Mouse (Mus musculus) lung, embryonic 14.5 days (tissue): ENCODE results near the gene Tulp1. TPM values are rescaled to one million over a fixed set of nuclear protein-coding genes. Genes with fewer than 3 reads are reported as not detected.
A peak's percentile ranks its signal among the peaks of the same experiment; 100 is the strongest.
"Not testable (repeated sequence)": the region's sequence is repeated elsewhere in the genome, so short reads cannot be mapped to it uniquely, and the experiment has no call there.

Source experiments
- ATAC-seq: fragments of 200-750 bp; cut with Nextera tagmentation; 2 replicates; pipeline ENCODE4 v1.8.0; 2017; ENCODE audit warnings: mild to moderate bottlenecking, moderate TSS enrichment, moderate library complexity; ENCODE audit not compliant: insufficient read depth
- DNase-seq: peaks from one replicate; pipeline ENCODE4 v3.0.0-alpha.2; 2015
- H3K27ac ChIP-seq: fragments of 300-500 bp; sonication (generic); 2 replicates; pipeline ENCODE4 v1.5.1; 2014; ENCODE audit warnings: low read depth, mild to moderate bottlenecking, moderate library complexity
- H3K27me3 ChIP-seq: fragments of 300-500 bp; sonication (generic); 2 replicates; pipeline ENCODE4 v1.6.1; 2014; ENCODE audit warnings: low read length, control low read depth; ENCODE audit not compliant: insufficient read depth
- H3K36me3 ChIP-seq: fragments of 300-500 bp; sonication (generic); 2 replicates; pipeline ENCODE4 v1.6.1; 2014; ENCODE audit warnings: control low read depth; ENCODE audit not compliant: insufficient read depth
- H3K4me1 ChIP-seq: fragments of 300-500 bp; sonication (generic); 2 replicates; pipeline ENCODE4 v1.6.1; 2014; ENCODE audit warnings: antibody characterized with exemption, control low read depth; ENCODE audit not compliant: insufficient read depth
- H3K4me2 ChIP-seq: fragments of 300-500 bp; sonication (generic); 2 replicates; pipeline ENCODE4 v1.6.1; 2014; ENCODE audit warnings: mild to moderate bottlenecking
- H3K4me3 ChIP-seq: fragments of 300-500 bp; sonication (generic); 2 replicates; pipeline ENCODE4 v1.5.1; 2014; ENCODE audit warnings: low read depth, low read length
- H3K9ac ChIP-seq: fragments of 300-500 bp; sonication (generic); 2 replicates; pipeline ENCODE4 v1.6.1; 2014
- H3K9me3 ChIP-seq: fragments of 300-500 bp; sonication (generic); 2 replicates; pipeline ENCODE4 v1.6.1; 2016; ENCODE audit warnings: low read depth, low read length, control low read depth
- CTCF ChIP-seq: IDR thresholded peaks from 2 replicates; pipeline ENCODE4 v1.5.1; 2016; ENCODE audit warnings: antibody characterized with exemption, low read depth
- WGBS: fragments of 180-500 bp; shearing (Covaris S2); extraction: QIAGEN DNeasy Blood & Tissue Kit; methylation state at CpG from one replicate; pipeline ENCODE4 v1.1.7; 2014; 5-methylcytosine and 5-hydroxymethylcytosine counted together
- polyA plus RNA-seq: library from polyadenylated mRNA; unstranded; fragments of >200 nt; fragmentation: Nextera tagmentation; extraction: Ambion mirVana; gene quantifications from 2 replicates; pipeline ENCODE4 v1.2.1, GENCODE M21; 2014

The Tulp1 gene
- polyA plus RNA-seq, 1 experiment from 2014 or later = 3.0 TPM

DNA sequence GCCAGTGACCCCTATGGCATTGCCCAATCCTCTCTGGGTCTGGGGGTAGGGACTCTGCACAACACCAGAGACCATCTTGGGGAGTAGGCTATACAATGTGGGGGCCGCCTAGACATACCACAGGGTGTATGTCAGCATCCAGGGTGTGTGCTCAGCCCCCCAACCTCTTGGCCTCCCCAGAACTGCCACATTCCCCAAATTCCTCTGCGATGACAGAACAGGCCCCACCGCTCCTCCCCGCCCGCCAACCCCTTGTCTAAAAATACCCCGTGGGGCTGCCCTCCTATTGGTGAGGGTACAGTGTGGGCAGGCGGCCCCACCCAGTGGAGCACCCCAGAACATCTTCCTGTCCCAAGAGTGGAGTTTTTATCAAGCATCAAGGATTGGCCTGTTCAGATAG is 24.4 kb downstream of the Tulp1 start:
- Histone ChIP-seq H3K4me1 (peaks cover 33% of the 10 kb centered on the region), H3K36me3 (peaks cover 42% of the 10 kb centered on the region), H3K27me3 (no peaks in the 10 kb centered on the region), H3K4me2 (peak overlapping the region; percentile 57), H3K9ac (peak overlapping the region; percentile 47; the same call in 1 of the 2 replicates), H3K4me3 (0 out of 2 replicates have a peak overlapping the region, but pooled peaks have one; percentile 7), H3K9me3 (no peaks in the 10 kb centered on the region), H3K27ac (peak overlapping the region; percentile 87)
- 53% methylated on average over 7 of the region's 7 CpGs for WGBS
- ATAC-seq = peak; percentile 30
- no peak for TF ChIP-seq CTCF
- peak; percentile 49 for DNase-seq

DNA sequence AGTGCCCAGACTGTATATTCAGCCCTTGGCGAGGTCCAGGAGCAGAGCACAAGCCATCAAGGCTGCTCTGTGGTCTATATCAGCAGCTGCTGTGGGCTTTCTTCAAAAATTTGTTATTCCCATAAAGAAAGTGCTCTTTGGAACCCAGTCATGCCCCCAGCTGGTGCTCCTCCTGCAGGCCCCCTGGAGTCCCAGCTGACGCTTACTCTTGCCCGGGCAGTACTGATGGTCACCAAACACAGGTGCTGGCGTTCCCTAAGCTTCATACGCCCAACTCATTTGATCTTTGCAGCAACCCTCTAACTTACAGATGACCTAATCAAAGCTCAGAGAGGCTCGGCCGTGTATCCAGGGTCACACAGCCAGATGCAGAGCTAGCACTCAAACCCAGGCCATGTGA is 27.5 kb downstream of the Tulp1 start:
- no peak for TF ChIP-seq CTCF
- WGBS = 91% methylated on average over 7 of the region's 7 CpGs
- Histone ChIP-seq H3K9me3 (no peaks in the 10 kb centered on the region), H3K27ac (no peak overlapping the region), H3K4me1 (peaks cover 18% of the 10 kb centered on the region), H3K9ac (no peak overlapping the region), H3K4me2 (no peak overlapping the region), H3K27me3 (no peaks in the 10 kb centered on the region), H3K4me3 (no peak overlapping the region), H3K36me3 (peaks cover 72% of the 10 kb centered on the region)
- ATAC-seq (no peak), DNase-seq (no peak)

DNA sequence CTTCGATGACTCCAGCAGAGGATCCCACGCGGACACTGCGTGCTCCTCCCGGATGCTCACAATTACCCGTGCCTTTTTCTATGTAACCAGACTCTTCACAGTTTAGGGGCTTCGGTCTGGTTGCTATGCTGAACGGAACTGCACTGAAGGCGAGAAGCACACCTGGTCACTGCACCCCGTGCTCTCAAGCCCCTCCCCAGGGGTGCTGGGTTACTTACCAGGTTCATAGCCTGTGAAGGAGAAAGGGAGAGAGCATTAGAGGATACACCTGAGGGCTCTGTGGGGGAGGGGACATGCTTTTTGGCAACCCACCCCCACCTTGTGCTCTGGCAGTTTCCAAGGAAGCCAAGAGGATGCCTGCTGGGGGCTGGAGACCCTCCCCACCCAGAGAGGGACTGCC is 29.8 kb downstream of the Tulp1 start:
- Histone ChIP-seq H3K27me3 (no peaks in the 10 kb centered on the region), H3K36me3 (peaks cover 90% of the 10 kb centered on the region), H3K27ac (no peak overlapping the region), H3K4me1 (peaks cover 6% of the 10 kb centered on the region; the same call in 1 of the 2 replicates), H3K9me3 (no peaks in the 10 kb centered on the region), H3K4me2 (no peak overlapping the region), H3K4me3 (no peak overlapping the region), H3K9ac (no peak overlapping the region)
- TF ChIP-seq CTCF = no peak
- 70% methylated on average over 10 of the region's 10 CpGs for WGBS
- DNase-seq (no peak), ATAC-seq (no peak)

- no peak overlapping the region for H3K9ac ChIP-seq
- no peaks in the 10 kb centered on the region for H3K27me3 ChIP-seq
- H3K9me3 ChIP-seq = no peaks in the 10 kb centered on the region
- WGBS = 45% methylated on average over 31 of the region's 31 CpGs
- no peak overlapping the region for H3K4me2 ChIP-seq
- H3K4me3 ChIP-seq = no peak overlapping the region
- no peak for TF ChIP-seq CTCF
- peaks cover 6% of the 10 kb centered on the region; the same call in 1 of the 2 replicates for H3K4me1 ChIP-seq
- H3K36me3 ChIP-seq = peaks cover 85% of the 10 kb centered on the region
- peak overlapping the region; percentile 20; the same call in 1 of the 2 replicates for H3K27ac ChIP-seq
- no peak for ATAC-seq
- DNase-seq = peak; percentile 56
Observed at GRCm38 (mm10) chr17:28332915-28333546, 32.0 kb downstream of the Tulp1 start.

- peaks cover 78% of the 10 kb centered on the region for H3K36me3 ChIP-seq
- DNase-seq (peak; percentile 41), ATAC-seq (no peak)
- H3K27me3 ChIP-seq = no peaks in the 10 kb centered on the region
- WGBS = 39% methylated on average over 13 of the region's 13 CpGs
- H3K9me3 ChIP-seq = no peaks in the 10 kb centered on the region
- no peak overlapping the region; the same call in 1 of the 2 replicates for H3K9ac ChIP-seq
- H3K27ac ChIP-seq = peak overlapping the region; percentile 20; the same call in 1 of the 2 replicates
- H3K4me3 ChIP-seq = no peak overlapping the region
- peak; percentile 48; the same call in 1 of the 2 replicates for TF ChIP-seq CTCF
- H3K4me2 ChIP-seq = no peak overlapping the region
- peaks cover 12% of the 10 kb centered on the region for H3K4me1 ChIP-seq
Observed at GRCm38 (mm10) chr17:28332113-28332914, 32.7 kb downstream of the Tulp1 start.

- Histone ChIP-seq H3K9me3 (no peaks in the 10 kb centered on the region), H3K4me3 (no peak overlapping the region), H3K9ac (no peak overlapping the region), H3K36me3 (peaks cover 80% of the 10 kb centered on the region), H3K27me3 (no peaks in the 10 kb centered on the region), H3K4me1 (peaks cover 12% of the 10 kb centered on the region), H3K27ac (no peak overlapping the region), H3K4me2 (peak overlapping the region; percentile 8; the same call in 1 of the 2 replicates)
- no peak for TF ChIP-seq CTCF
- ATAC-seq = no peak
- 29% methylated on average over 5 of the region's 7 CpGs for WGBS
- peak; percentile 49 for DNase-seq
Observed at GRCm38 (mm10) chr17:28331241-28332112, 33.5 kb downstream of the Tulp1 start.

DNA sequence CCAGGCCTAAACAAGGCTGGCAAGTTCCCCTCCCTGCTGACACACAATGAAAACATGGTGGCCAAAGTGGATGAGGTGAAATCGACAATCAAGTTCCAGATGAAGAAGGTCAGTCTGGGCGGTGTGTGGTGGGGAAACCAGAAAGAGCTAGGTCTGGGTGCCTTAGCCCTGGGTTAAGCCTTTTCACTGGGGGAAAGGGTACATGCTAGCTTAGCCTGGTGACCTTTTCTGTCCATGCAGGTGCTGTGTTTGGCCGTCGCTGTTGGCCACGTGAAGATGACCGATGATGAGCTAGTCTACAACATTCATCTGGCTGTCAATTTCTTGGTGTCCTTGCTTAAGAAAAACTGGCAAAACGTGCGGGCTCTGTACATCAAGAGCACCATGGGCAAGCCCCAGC is 34.4 kb downstream of the Tulp1 start:
- Histone ChIP-seq H3K4me3 (peak overlapping the region; percentile 95), H3K4me2 (peak overlapping the region; percentile 90; the same call in 1 of the 2 replicates), H3K36me3 (peaks cover 78% of the 10 kb centered on the region), H3K4me1 (peaks cover 12% of the 10 kb centered on the region)
- not testable (repeated sequence) for H3K27ac ChIP-seq, DNase-seq, H3K9me3 ChIP-seq, H3K27me3 ChIP-seq, ATAC-seq, H3K9ac ChIP-seq
- 35% methylated on average over 6 of the region's 8 CpGs for WGBS
